Mouse (Mus musculus) gastrocnemius, postnatal 4 days (tissue): ENCODE results near the gene Slc13a1. TPM values are rescaled to one million over a fixed set of nuclear protein-coding genes. Genes with fewer than 3 reads are reported as not detected.

Experiments used
- DNase-seq, 2 experiments: peaks; one replicate each; pipeline ENCODE4 v3.0.0; 2021 to 2022; ENCODE audit warnings: low spot score in 2 of 2, mixed read lengths in 2 of 2
- microRNA-seq: library from miRNA; unstranded; fragments of <30 nt; microRNA quantifications from one replicate; pipeline ENCODE4 v1.2.0, GENCODE M21; 2021
- total RNA-seq, 2 experiments: library from RNA; stranded (reverse); gene quantifications; 2 replicates each; pipeline ENCODE4 v1.2.3; 2021

Slc13a1 gene
- total RNA-seq, 2 experiments from 2014 or later = 0.16 to 0.22 TPM

- no peak for DNase-seq
Measured at GRCm38 (mm10) chr6:24097400-24097799, 70.5 kb downstream of the Slc13a1 start.

- no peak for DNase-seq
Measured at GRCm38 (mm10) chr6:24076089-24076488, 91.8 kb downstream of the Slc13a1 start.

GRCm38 (mm10) chr6:24072804-24073203 is 95.1 kb downstream of the Slc13a1 start:
- DNase-seq = no peak

GRCm38 (mm10) chr6:24059754-24060153 is 108.1 kb downstream of the Slc13a1 start:
- DNase-seq = no peak

GRCm38 (mm10) chr6:24055086-24055485 is 112.8 kb downstream of the Slc13a1 start:
- no peak for DNase-seq

- no peak for DNase-seq
Measured at GRCm38 (mm10) chr6:24054086-24054710, 113.7 kb downstream of the Slc13a1 start.

- no peak for DNase-seq
Measured at GRCm38 (mm10) chr6:24047014-24047770, 120.7 kb downstream of the Slc13a1 start.

GRCm38 (mm10) chr6:24043496-24043895 is 124.4 kb downstream of the Slc13a1 start:
- DNase-seq = no peak

Small RNA genes within 50 kb of the gene (microRNA-seq; reads per million reads assigned to microRNA genes)
- not detected for gene Gm26386

Other genes with a start within 250 kb of the Slc13a1 start
- gene Tas2r118, start 198.0 kb downstream of the Slc13a1 start, total RNA-seq = not detected